In the genomic region with DNA sequence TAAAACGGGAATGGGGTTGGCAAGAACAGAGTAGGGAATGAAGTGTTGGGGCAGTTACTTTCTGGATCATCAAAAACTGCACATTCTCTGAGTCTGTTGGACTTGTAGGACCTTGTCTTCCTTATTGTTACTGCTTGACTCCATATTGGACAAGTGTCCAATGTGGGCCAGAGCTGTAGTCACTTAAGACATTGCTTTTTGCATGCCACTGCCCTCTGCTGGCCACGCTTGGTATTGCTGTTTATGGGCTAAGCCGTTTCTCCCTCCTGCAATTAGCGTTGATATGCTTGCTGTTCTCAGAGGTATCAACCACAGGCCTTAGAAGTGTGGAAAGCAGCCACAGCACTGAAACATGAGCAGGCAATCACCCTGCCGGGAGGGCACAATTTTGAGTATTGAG, we compare ENCODE assay signal across 9 mouse cellular contexts.
DNase-seq lines count a peak whose midpoint lies in the region; ATAC-seq and TF ChIP-seq lines count a peak whose summit lies in the region.
"Had no signal": no experiment of that assay in that cellular context is flagged by ENCODE, and none has a peak within 500 bp of the region (broad histone marks: within the 10 kb centered on the region; RNA-seq: fewer than 3 reads in every experiment).

No protein-coding gene starts in this region.

- no peak overlapping the region for H3K9ac ChIP-seq in liver, embryonic 14.5 days (replicated peaks)
- H3K9ac ChIP-seq: embryonic facial prominence, embryonic 15.5 days had no signal

- no peaks in the 10 kb centered on the region for H3K4me1 ChIP-seq in liver, embryonic 14.5 days (replicated peaks; ENCODE audit: control insufficient read depth in 2 of 2, insufficient read depth in 2 of 2, low read length in 1 of 2)
- H3K4me1 ChIP-seq in olfactory bulb, adult 2 months (ENCODE audit: control insufficient read depth, insufficient read depth, low read length) = no peaks in the 10 kb centered on the region
- no peaks in the 10 kb centered on the region for H3K4me1 ChIP-seq in thymus, adult 2 months (replicated peaks; ENCODE audit: control insufficient read depth, insufficient read depth, low read length)
- H3K4me1 ChIP-seq: embryonic facial prominence, embryonic 15.5 days had no signal

- no peaks in the 10 kb centered on the region for H3K9me3 ChIP-seq in liver, embryonic 14.5 days (ENCODE audit: control insufficient read depth, low read length)
- H3K9me3 ChIP-seq: embryonic facial prominence, embryonic 15.5 days had no signal

- WGBS in liver, embryonic 14.5 days (ENCODE audit: insufficient replicate concordance) = 27% methylated on average over 5 of the region's 5 CpGs
- WGBS in olfactory bulb, adult 2 months = 35% methylated on average over 5 of the region's 5 CpGs
- WGBS in thymus, adult 2 months = 20% methylated on average over 5 of the region's 5 CpGs

- no peak for TF ChIP-seq POLR2A in olfactory bulb, adult 2 months (IDR thresholded peaks at IDR 0.05; ENCODE audit: insufficient read depth, low read depth, low read length)
- no peak for TF ChIP-seq POLR2A in thymus, adult 2 months (IDR thresholded peaks at IDR 0.05; ENCODE audit: control insufficient read depth, extremely low read depth, insufficient read depth, low read length, poor library complexity)

- no peaks in the 10 kb centered on the region for H3K36me3 ChIP-seq in liver, embryonic 14.5 days (replicated peaks; ENCODE audit: control insufficient read depth, insufficient read depth, low read depth)
- H3K36me3 ChIP-seq in thymus, adult 2 months (ENCODE audit: control insufficient read depth, insufficient read depth, low read length) = no peaks in the 10 kb centered on the region
- H3K36me3 ChIP-seq: embryonic facial prominence, embryonic 15.5 days had no signal

- 0 out of 2 replicates have a peak, but pooled peaks have one; percentile 26 for ATAC-seq in liver, embryonic 14.5 days (ENCODE audit: insufficient read depth)

- TF ChIP-seq CTCF in liver, embryonic 14.5 days (IDR thresholded peaks at IDR 0.05; ENCODE audit: low read depth) = peak; percentile 99
- peak; percentile 41; the same call in 1 of the 2 replicates for TF ChIP-seq CTCF in olfactory bulb, adult 2 months (IDR thresholded peaks at IDR 0.05; ENCODE audit: insufficient read depth, low read depth, low read length)
- no peak for TF ChIP-seq CTCF in thymus, adult 2 months (IDR thresholded peaks at IDR 0.05; ENCODE audit: borderline replicate concordance, control insufficient read depth, extremely low read depth, insufficient read depth, low read length, poor library complexity)

- no peak overlapping the region for H3K4me3 ChIP-seq in liver, embryonic 14.5 days (ENCODE audit: insufficient read depth in 1 of 2, low read depth in 2 of 2, low read length in 2 of 2)
- no peak overlapping the region for H3K4me3 ChIP-seq in olfactory bulb, adult 2 months (ENCODE audit: insufficient read depth, low read depth, low read length)
- H3K4me3 ChIP-seq in thymus, adult 2 months (ENCODE audit: control insufficient read depth, insufficient read depth, low read length) = no peak overlapping the region
- H3K4me3 ChIP-seq: embryonic facial prominence, embryonic 15.5 days had no signal

- no peak for TF ChIP-seq EP300 in liver, embryonic 14.5 days (IDR thresholded peaks at IDR 0.05; ENCODE audit: low read depth)

- no peaks in the 10 kb centered on the region for H3K27me3 ChIP-seq in liver, embryonic 14.5 days (ENCODE audit: control insufficient read depth, insufficient read depth, low read length)
- no peaks in the 10 kb centered on the region for H3K27me3 ChIP-seq in thymus, adult 2 months (ENCODE audit: control insufficient read depth, insufficient read depth, low read length)
- H3K27me3 ChIP-seq: embryonic facial prominence, embryonic 15.5 days had no signal

- DNase-seq in B cell, adult 2 months = peak; percentile 88
- peak; percentile 85 to 88 for DNase-seq in adrenal gland, adult 18-20 months (ENCODE audit: low spot score in 2 of 2)
- DNase-seq in embryo, embryonic 10.5 days (ENCODE audit: low spot score) = peak; percentile 91
- peak; percentile 69 to 94 for DNase-seq in heart, adult 18-20 months
- peak; percentile 71 to 88 for DNase-seq in kidney, postnatal 25 days
- peak; percentile 43 to 56 (median 47) for DNase-seq in liver, embryonic 14.5 days (ENCODE audit: low read depth in 3 of 3, low spot score in 3 of 3)
- DNase-seq in thymus, adult 2 months = peak; percentile 87

- no peak overlapping the region for H3K27ac ChIP-seq in liver, embryonic 14.5 days
- no peak overlapping the region for H3K27ac ChIP-seq in olfactory bulb, adult 2 months (ENCODE audit: insufficient read depth, low read depth, low read length)
- H3K27ac ChIP-seq in thymus, adult 2 months (ENCODE audit: control insufficient read depth, insufficient read depth, low read length) = no peak overlapping the region
- H3K27ac ChIP-seq: embryonic facial prominence, embryonic 15.5 days had no signal

- no peak overlapping the region for H3K4me2 ChIP-seq in liver, embryonic 14.5 days (ENCODE audit: low read depth)
- H3K4me2 ChIP-seq: embryonic facial prominence, embryonic 15.5 days had no signal
